Mouse (Mus musculus) midbrain, postnatal 0 days (tissue): Measurements from ENCODE around the gene Sass6. TPM values are rescaled to one million over a fixed set of nuclear protein-coding genes. Genes with fewer than 3 reads are reported as not detected.
A peak's percentile ranks its signal among the peaks of the same experiment; 100 is the strongest.

Experiments
- ATAC-seq: fragments of 200-750 bp; cut with Nextera tagmentation; 2 replicates; pipeline ENCODE4 v1.8.0; 2017; ENCODE audit warnings: moderate number of reproducible peaks, mild to moderate bottlenecking, moderate TSS enrichment, moderate library complexity; ENCODE audit not compliant: low FRiP score
- DNase-seq: peaks from one replicate; pipeline ENCODE4 v3.0.0-alpha.2; 2015; ENCODE audit warnings: low spot score
- H3K27ac ChIP-seq: fragments of 300-500 bp; sonication (generic); 2 replicates; pipeline ENCODE4 v1.5.1; 2014; ENCODE audit warnings: low read depth, mild to moderate bottlenecking, low read length, mixed read lengths
- H3K27me3 ChIP-seq: fragments of 300-500 bp; sonication (generic); 2 replicates; pipeline ENCODE4 v1.6.1; 2014; ENCODE audit warnings: low read length, control low read depth, mixed read lengths; ENCODE audit not compliant: insufficient read depth
- H3K36me3 ChIP-seq: fragments of 300-500 bp; sonication (generic); 2 replicates; pipeline ENCODE4 v1.6.1; 2014; ENCODE audit warnings: low read length, control low read depth, mixed read lengths; ENCODE audit not compliant: insufficient read depth
- H3K4me1 ChIP-seq: fragments of 300-500 bp; sonication (generic); 2 replicates; pipeline ENCODE4 v1.6.1; 2014; ENCODE audit warnings: mild to moderate bottlenecking, control low read depth, antibody characterized with exemption, low read length, mixed read lengths; ENCODE audit not compliant: insufficient read depth
- H3K4me2 ChIP-seq: fragments of 300-500 bp; sonication (generic); 2 replicates; pipeline ENCODE4 v1.6.1; 2014; ENCODE audit warnings: low read depth, mild to moderate bottlenecking, low read length, mixed read lengths; ENCODE audit not compliant: poor library complexity, severe bottlenecking
- H3K4me3 ChIP-seq: fragments of 300-500 bp; sonication (generic); 2 replicates; pipeline ENCODE4 v1.5.1; 2014; ENCODE audit warnings: low read depth, mild to moderate bottlenecking, low read length, moderate library complexity
- H3K9ac ChIP-seq: fragments of 300-500 bp; sonication (generic); replicated peaks from 2 replicates; pipeline ENCODE4 v1.6.1; 2014; ENCODE audit warnings: mild to moderate bottlenecking, low read length, moderate library complexity, mixed read lengths; ENCODE audit not compliant: poor library complexity, severe bottlenecking
- H3K9me3 ChIP-seq: fragments of 300-500 bp; sonication (generic); 2 replicates; pipeline ENCODE4 v1.6.1; 2016; ENCODE audit warnings: low read length, control low read depth
- CTCF ChIP-seq: IDR thresholded peaks from 2 replicates; pipeline ENCODE4 v1.5.1; 2016; ENCODE audit warnings: antibody characterized with exemption, mild to moderate bottlenecking
- WGBS: fragments of 180-500 bp; shearing (Covaris S2); extraction: QIAGEN DNeasy Blood & Tissue Kit; methylation state at CpG from one replicate; pipeline ENCODE4 v1.1.7; 2014; 5-methylcytosine and 5-hydroxymethylcytosine counted together
- polyA plus RNA-seq: library from polyadenylated mRNA; unstranded; fragments of >200 nt; fragmentation: Nextera tagmentation; extraction: Ambion mirVana; gene quantifications from 2 replicates; pipeline ENCODE4 v1.2.1, GENCODE M21; 2015
- total RNA-seq: library from RNA; depleted of rRNA; stranded (reverse); fragments of >200 nt; gene quantifications from 2 replicates; pipeline ENCODE4 v1.2.3, GENCODE M21; 2014

Gene Sass6
- total and polyA plus RNA-seq, 2 experiments from 2014 or later = 5.3 to 9.2 TPM

DNA sequence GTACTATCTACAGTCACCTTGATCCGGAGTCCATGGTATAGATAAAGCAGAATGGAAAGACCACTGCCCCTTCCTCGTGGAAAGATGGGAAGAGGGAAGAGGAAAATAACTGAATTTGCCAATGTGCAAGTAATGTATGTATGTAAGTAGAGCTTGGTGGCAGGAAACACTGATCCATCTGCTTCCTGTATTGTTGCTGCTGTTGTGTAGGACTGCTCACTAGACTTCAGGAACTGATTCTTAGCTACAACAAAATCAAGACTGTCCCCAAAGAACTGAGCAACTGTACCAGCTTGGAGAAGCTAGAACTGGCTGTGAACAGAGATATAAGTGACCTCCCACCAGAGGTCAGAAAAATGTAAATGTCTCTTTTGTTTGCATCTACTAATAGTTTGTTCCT lies 24.2 kb upstream of the Sass6 start:
- Histone ChIP-seq H3K27me3 (no peaks in the 10 kb centered on the region), H3K4me3 (no peak overlapping the region), H3K9ac (no peak overlapping the region), H3K27ac (no peak overlapping the region), H3K4me1 (no peaks in the 10 kb centered on the region), H3K36me3 (no peaks in the 10 kb centered on the region), H3K9me3 (no peaks in the 10 kb centered on the region), H3K4me2 (no peak overlapping the region)
- WGBS = 67% methylated on average over 2 of the region's 2 CpGs
- ATAC-seq (no peak), DNase-seq (no peak)
- no peak for TF ChIP-seq CTCF

GRCm38 (mm10) chr3:116577286-116577685 lies 17.5 kb upstream of the Sass6 start:
- 60% methylated on average over 3 of the region's 3 CpGs for WGBS
- Histone ChIP-seq H3K4me1 (no peaks in the 10 kb centered on the region), H3K27me3 (no peaks in the 10 kb centered on the region), H3K9ac (no peak overlapping the region), H3K4me2 (no peak overlapping the region), H3K4me3 (no peak overlapping the region), H3K9me3 (no peaks in the 10 kb centered on the region), H3K27ac (no peak overlapping the region), H3K36me3 (peaks cover 7% of the 10 kb centered on the region)
- DNase-seq = peak; percentile 15
- TF ChIP-seq CTCF = peak; percentile 72
- ATAC-seq = no peak

- 98% methylated on average over 9 of the region's 9 CpGs for WGBS
Measured at GRCm38 (mm10) chr3:116582201-116582600, 12.6 kb upstream of the Sass6 start.

DNA sequence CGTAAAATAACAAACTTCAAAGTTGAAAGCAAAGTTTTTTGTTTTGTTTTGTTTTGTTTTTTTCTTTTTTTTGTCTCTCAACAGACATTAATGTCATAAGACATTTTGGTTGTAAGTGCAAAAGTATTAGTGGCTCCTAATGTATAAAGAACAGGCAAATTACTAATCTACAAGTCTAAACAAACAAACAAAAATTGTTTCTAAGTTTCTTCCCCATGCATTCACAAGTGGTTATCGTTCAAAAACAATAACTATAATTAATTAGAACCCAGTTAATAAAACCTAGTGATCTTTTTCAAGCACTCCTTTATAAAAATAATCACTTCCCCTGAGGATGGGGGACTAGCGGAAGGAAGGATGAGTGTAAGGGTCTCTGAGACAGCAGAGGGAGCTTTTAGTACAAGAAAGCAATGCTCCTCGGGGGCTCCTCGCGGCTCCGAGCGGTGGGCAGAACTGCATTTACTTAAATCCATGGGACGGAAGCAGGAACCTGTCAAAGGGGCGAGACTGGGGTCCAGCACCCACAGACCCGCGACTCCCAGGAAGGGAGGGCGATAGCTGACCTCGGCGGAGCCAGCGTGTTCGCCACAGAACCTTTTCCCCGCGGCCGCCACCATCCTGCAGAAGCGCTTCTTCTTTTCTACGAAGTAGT lies 580 bp upstream of the Sass6 start:
- Histone ChIP-seq H3K27ac (peak overlapping the region; percentile 82), H3K27me3 (no peaks in the 10 kb centered on the region), H3K9ac (peak overlapping the region; percentile 73), H3K4me1 (no peaks in the 10 kb centered on the region), H3K4me3 (peak overlapping the region; percentile 91), H3K36me3 (peaks cover 19% of the 10 kb centered on the region), H3K4me2 (peak overlapping the region; percentile 44), H3K9me3 (no peaks in the 10 kb centered on the region)
- 4% methylated on average over 17 of the region's 22 CpGs for WGBS
- ATAC-seq (peak; percentile 74), DNase-seq (peak; percentile 68)
- TF ChIP-seq CTCF = peak; percentile 64

More at GRCm38 (mm10) chr3:116582201-116582600, 12.6 kb upstream of the Sass6 start:
- H3K4me1 ChIP-seq = no peaks in the 10 kb centered on the region
- no peak overlapping the region for H3K4me2 ChIP-seq
- H3K9ac ChIP-seq = no peak overlapping the region
- no peak overlapping the region for H3K27ac ChIP-seq
- no peaks in the 10 kb centered on the region for H3K27me3 ChIP-seq
- H3K9me3 ChIP-seq = no peaks in the 10 kb centered on the region
- peaks cover 40% of the 10 kb centered on the region for H3K36me3 ChIP-seq
- H3K4me3 ChIP-seq = no peak overlapping the region
- ATAC-seq (no peak), DNase-seq (no peak)
- no peak for TF ChIP-seq CTCF

DNA sequence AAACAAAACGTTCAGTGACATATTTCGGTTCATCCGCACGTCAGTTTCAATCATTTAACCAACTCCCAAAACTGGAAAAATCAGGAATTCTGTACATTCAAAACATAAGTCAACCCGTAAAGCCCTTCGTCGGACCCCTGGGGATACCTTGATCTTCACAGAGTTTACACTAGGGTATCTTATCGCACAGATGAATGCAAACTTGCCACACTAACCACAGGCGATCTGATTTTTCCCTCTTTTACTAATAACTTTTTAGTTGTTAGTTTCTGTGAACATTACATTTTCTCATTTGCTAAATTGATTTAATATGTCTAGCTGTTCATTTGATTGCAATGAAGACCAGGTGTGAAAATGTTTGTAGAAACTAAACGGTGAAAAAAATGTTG lies 815 bp downstream of the Sass6 start:
- Histone ChIP-seq H3K9ac (peak overlapping the region; percentile 62), H3K4me3 (peak overlapping the region; percentile 91), H3K9me3 (no peaks in the 10 kb centered on the region), H3K4me2 (peak overlapping the region; percentile 84), H3K27ac (no peak overlapping the region), H3K4me1 (no peaks in the 10 kb centered on the region), H3K27me3 (no peaks in the 10 kb centered on the region), H3K36me3 (peaks cover 11% of the 10 kb centered on the region)
- TF ChIP-seq CTCF = no peak
- ATAC-seq (no peak), DNase-seq (no peak)
- 9% methylated on average over 10 of the region's 10 CpGs for WGBS

GRCm38 (mm10) chr3:116599705-116600104 lies 4.9 kb downstream of the Sass6 start:
- Histone ChIP-seq H3K4me1 (no peaks in the 10 kb centered on the region), H3K9ac (no peak overlapping the region), H3K36me3 (no peaks in the 10 kb centered on the region), H3K27ac (no peak overlapping the region), H3K27me3 (no peaks in the 10 kb centered on the region), H3K9me3 (no peaks in the 10 kb centered on the region), H3K4me2 (no peak overlapping the region), H3K4me3 (no peak overlapping the region)
- DNase-seq (no peak), ATAC-seq (no peak)
- TF ChIP-seq CTCF = no peak
- 88% methylated on average over 2 of the region's 2 CpGs for WGBS
